ENCODE assay signal across 10 mouse cellular contexts in genomic region chr5:96965029-96965403, GRCm38 (mm10). TPM values are rescaled to one million over a fixed set of nuclear protein-coding genes. Genes with fewer than 3 reads are reported as not detected.
DNase-seq lines count a peak whose midpoint lies in the region; ATAC-seq and TF ChIP-seq lines count a peak whose summit lies in the region.
"Had no signal": no experiment of that assay in that cellular context is flagged by ENCODE, and none has a peak within 500 bp of the region (broad histone marks: within the 10 kb centered on the region; RNA-seq: fewer than 3 reads in every experiment).

No protein-coding gene starts in this region.

- no peak overlapping the region for H3K9ac ChIP-seq in embryonic facial prominence, embryonic 15.5 days
- no peak overlapping the region for H3K9ac ChIP-seq in intestine, embryonic 14.5 days (ENCODE audit: low read length)
- no peak overlapping the region for H3K9ac ChIP-seq in midbrain, embryonic 13.5 days (replicated peaks)

- no peak for ATAC-seq in embryonic facial prominence, embryonic 15.5 days (ENCODE audit: insufficient number of reproducible peaks, low FRiP score, low TSS enrichment, low read depth)
- ATAC-seq in intestine, embryonic 14.5 days (replicated peaks; ENCODE audit: low FRiP score, low TSS enrichment, low read depth), result peak; percentile 28; the same call in 1 of the 2 replicates
- no peak for ATAC-seq in midbrain, embryonic 13.5 days

- H3K9me3 ChIP-seq in embryonic facial prominence, embryonic 15.5 days (replicated peaks), result no peaks in the 10 kb centered on the region
- no peaks in the 10 kb centered on the region for H3K9me3 ChIP-seq in intestine, embryonic 14.5 days (ENCODE audit: control insufficient read depth, low read length)
- H3K9me3 ChIP-seq in midbrain, embryonic 13.5 days, result no peaks in the 10 kb centered on the region
- H3K9me3 ChIP-seq: megakaryocyte, embryonic 14.5 days had no signal

- H3K4me3 ChIP-seq in embryonic facial prominence, embryonic 15.5 days (replicated peaks), result 0 out of 2 replicates have a peak overlapping the region, but pooled peaks have one; percentile 18
- no peak overlapping the region for H3K4me3 ChIP-seq in intestine, embryonic 14.5 days (ENCODE audit: low read depth, low read length)
- no peak overlapping the region for H3K4me3 ChIP-seq in midbrain, embryonic 13.5 days (replicated peaks)
- no peak overlapping the region for H3K4me3 ChIP-seq in lung, adult 2 months (replicated peaks; ENCODE audit: extremely low read depth, low read depth, low read length)
- H3K4me3 ChIP-seq: megakaryocyte, embryonic 14.5 days had no signal

- no peak for TF ChIP-seq CTCF in lung, adult 2 months (IDR thresholded peaks at IDR 0.05; ENCODE audit: insufficient read depth, low read length)

- H3K4me1 ChIP-seq in embryonic facial prominence, embryonic 15.5 days, result 0 out of 2 replicates have a peak, but pooled peaks cover 7% of the 10 kb centered on the region
- peaks cover 10% of the 10 kb centered on the region for H3K4me1 ChIP-seq in intestine, embryonic 14.5 days (replicated peaks; ENCODE audit: control insufficient read depth, insufficient read depth, low read length)
- peaks cover 8% of the 10 kb centered on the region for H3K4me1 ChIP-seq in midbrain, embryonic 13.5 days (replicated peaks)
- H3K4me1 ChIP-seq in lung, adult 2 months (ENCODE audit: control insufficient read depth, insufficient read depth, low read length), result peaks cover 2% of the 10 kb centered on the region

- peak; percentile 26 to 27 for DNase-seq in kidney, adult 8-10 months
- DNase-seq in kidney, adult 18-20 months, result no peak
- DNase-seq in intestine, embryonic 14.5 days (ENCODE audit: low spot score), result no peak
- DNase-seq in testis, postnatal 14 days (ENCODE audit: low spot score), result no peak
- DNase-seq in right cerebral cortex, adult 2 months (ENCODE audit: low spot score in 2 of 2), result no peak
- no peak for DNase-seq in lung, adult 2 months
- DNase-seq: gastrocnemius, postnatal 36 days had no signal

- H3K36me3 ChIP-seq in embryonic facial prominence, embryonic 15.5 days, result no peaks in the 10 kb centered on the region
- no peaks in the 10 kb centered on the region for H3K36me3 ChIP-seq in intestine, embryonic 14.5 days (ENCODE audit: control insufficient read depth, insufficient read depth, low read length)
- no peaks in the 10 kb centered on the region for H3K36me3 ChIP-seq in midbrain, embryonic 13.5 days

- H3K4me2 ChIP-seq in embryonic facial prominence, embryonic 15.5 days (replicated peaks), result peak overlapping the region; percentile 34
- 0 out of 2 replicates have a peak overlapping the region, but pooled peaks have one; percentile 40 for H3K4me2 ChIP-seq in intestine, embryonic 14.5 days (ENCODE audit: low read length)
- H3K4me2 ChIP-seq in midbrain, embryonic 13.5 days (replicated peaks), result peak overlapping the region; percentile 43

- H3K27me3 ChIP-seq in embryonic facial prominence, embryonic 15.5 days, result no peaks in the 10 kb centered on the region
- H3K27me3 ChIP-seq in intestine, embryonic 14.5 days (replicated peaks; ENCODE audit: control insufficient read depth, insufficient read depth, low read length), result no peaks in the 10 kb centered on the region
- no peaks in the 10 kb centered on the region for H3K27me3 ChIP-seq in midbrain, embryonic 13.5 days
- H3K27me3 ChIP-seq: megakaryocyte, embryonic 14.5 days had no signal

- 50% methylated on average over 2 of the region's 2 CpGs for WGBS in embryonic facial prominence, embryonic 15.5 days
- WGBS in intestine, embryonic 14.5 days, result 58% methylated on average over 2 of the region's 2 CpGs
- WGBS in midbrain, embryonic 13.5 days, result 57% methylated on average over 2 of the region's 2 CpGs
- WGBS in lung, adult 2 months, result 79% methylated on average over 2 of the region's 2 CpGs

- no peak for TF ChIP-seq POLR2A in lung, adult 2 months (IDR thresholded peaks at IDR 0.05; ENCODE audit: borderline replicate concordance, extremely low read depth, low read depth, low read length)

- H3K27ac ChIP-seq in embryonic facial prominence, embryonic 15.5 days (replicated peaks), result peak overlapping the region; percentile 44; the same call in 1 of the 2 replicates
- H3K27ac ChIP-seq in intestine, embryonic 14.5 days (ENCODE audit: low read depth), result peak overlapping the region; percentile 57; the same call in 1 of the 2 replicates
- H3K27ac ChIP-seq in midbrain, embryonic 13.5 days, result no peak overlapping the region

RNA-seq across cellular contexts. Expression of gene Bmp2k, which starts 32.5 kb away (rescaled TPM):
- polyA plus RNA-seq in embryonic facial prominence, embryonic 15.5 days (2015; fragmentation: Nextera tagmentation; extraction: Ambion mirVana), result 14.4 and 14.6 TPM in 2 replicates
- 14.7 and 15.7 TPM in 2 replicates for polyA plus RNA-seq in intestine, embryonic 14.5 days (2014; fragmentation: Nextera tagmentation; extraction: Ambion mirVana)
- 8.3 and 9.3 TPM in 2 replicates for polyA plus RNA-seq in midbrain, embryonic 13.5 days (2015; fragmentation: Nextera tagmentation; extraction: Ambion mirVana)
- polyA plus RNA-seq in lung, adult 2 months (2012; rRNA removed), result 9.1 and 11.6 TPM in 2 replicates

Comparison
In these comparisons a context has a peak if more than half of its experiments do, and no peak if none do; other contexts are left out.
1. DNase-seq: peak in kidney, adult 8-10 months (2 of 2); none in kidney, adult 18-20 months (single experiment), intestine, embryonic 14.5 days (single experiment), testis, postnatal 14 days (single experiment), right cerebral cortex, adult 2 months (0 of 2) and lung, adult 2 months (single experiment).
2. Peak in every context shown above with its lines, with median percentiles within 50 percentile points of each other: H3K4me2 ChIP-seq.